Mouse (Mus musculus): ENCODE results near the gene Batf3.

DNA sequence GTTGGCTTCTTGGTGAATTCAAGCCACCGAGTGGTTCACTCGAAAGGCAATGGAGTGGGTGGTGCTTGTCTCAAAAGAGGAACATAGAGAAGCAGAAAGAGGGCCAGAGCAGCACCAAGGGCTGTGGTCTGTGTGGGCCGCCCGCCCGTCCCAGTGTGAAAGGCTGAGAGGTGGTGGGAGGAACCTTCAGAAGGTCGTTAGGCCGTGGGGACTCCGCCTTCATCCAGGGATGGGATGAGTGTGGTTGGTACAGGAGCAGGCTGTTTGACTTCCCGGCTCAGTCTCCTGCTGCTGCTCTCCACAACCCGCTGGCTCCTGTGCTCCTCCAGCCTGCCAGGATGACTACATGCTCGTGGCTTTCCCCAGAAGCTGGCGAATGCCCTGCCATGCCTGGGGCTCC lies 12.1 kb upstream of the Batf3 start:
- TF ChIP-seq CTCF (conservative IDR thresholded peaks at IDR 0.05; ENCODE audit: low read length) (no peak), NANOG (IDR thresholded peaks at IDR 0.05; ENCODE audit: borderline replicate concordance, low read length) (no peak), POU5F1 (IDR thresholded peaks at IDR 0.05; ENCODE audit: borderline replicate concordance, low read length) (no peak)

All from E14TG2a.4 (cell line).